Mouse (Mus musculus) bone marrow, adult 2 months (tissue): Measurements from ENCODE around the gene St14.

ENCODE experiments used
- CTCF ChIP-seq: fragments of 200-500 bp; IDR thresholded peaks from 2 replicates; pipeline ENCODE4 v1.5.1; 2011; ENCODE audit warnings: low read length, control low read depth; ENCODE audit not compliant: control insufficient read depth, insufficient read depth
- POLR2A ChIP-seq: fragments of 200-500 bp; IDR thresholded peaks from 2 replicates; pipeline ENCODE4 v1.6.1; 2011; ENCODE audit warnings: low read depth, mild to moderate bottlenecking, control low read depth, low read length, borderline replicate concordance; ENCODE audit not compliant: control insufficient read depth

GRCm38 (mm10) chr9:31117488-31117887, 14.2 kb downstream of the St14 start:
- no peak for TF ChIP-seq POLR2A
- no peak for TF ChIP-seq CTCF
